8 mouse cellular contexts compared by ENCODE assay signal in the genomic region with DNA sequence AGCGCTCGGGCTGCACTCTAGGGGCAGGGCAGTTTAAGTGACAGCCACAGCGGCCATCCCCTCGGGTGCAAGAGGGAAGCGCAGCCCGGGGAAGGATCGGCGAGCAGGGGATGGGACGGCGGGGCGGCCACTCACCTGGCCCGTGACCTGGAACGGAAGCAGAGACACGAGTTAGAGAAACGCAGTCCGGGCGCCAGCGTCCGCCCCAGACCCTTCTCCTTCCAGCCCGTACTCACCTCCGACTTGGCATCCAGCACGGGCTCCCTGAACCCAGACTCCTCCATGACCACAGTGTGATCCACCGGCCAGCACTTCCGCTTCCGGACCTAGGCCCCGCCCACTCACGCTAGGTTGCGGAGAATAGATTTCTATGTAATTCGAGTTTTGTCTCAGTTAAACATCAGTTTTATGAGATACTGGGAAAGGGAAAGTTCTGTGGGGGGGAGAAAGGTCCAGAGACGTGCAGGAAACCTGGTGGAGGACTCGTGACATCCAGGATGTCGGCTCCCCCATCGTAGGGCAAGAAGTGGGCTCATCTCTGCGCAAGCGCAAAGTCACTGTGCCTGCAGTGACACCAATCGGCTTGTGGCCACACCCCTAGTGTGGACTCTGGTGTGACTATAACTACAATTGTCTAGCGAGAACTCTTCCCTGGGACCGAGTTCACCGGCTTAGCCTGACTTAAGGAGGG. TPM values are rescaled to one million over a fixed set of nuclear protein-coding genes. Genes with fewer than 3 reads are reported as not detected.
DNase-seq lines count a peak whose midpoint lies in the region; ATAC-seq and TF ChIP-seq lines count a peak whose summit lies in the region.

A gene (minus strand): TSS at position 534 of the 691 bp plus-strand sequence.

- ATAC-seq in heart, embryonic 12.5 days (ENCODE audit: insufficient number of reproducible peaks, low FRiP score) = peak; percentile 97
- peak; percentile 98 for ATAC-seq in kidney, postnatal 0 days (replicated peaks; ENCODE audit: low FRiP score, low read depth)
- peak; percentile 99 for ATAC-seq in liver, embryonic 11.5 days (replicated peaks; ENCODE audit: low FRiP score)
- ATAC-seq in stomach, embryonic 14.5 days (ENCODE audit: insufficient number of reproducible peaks, insufficient read depth, low FRiP score, low read depth) = peak; percentile 97

- H3K4me1 ChIP-seq in erythroblast, embryonic 14.5 days (ENCODE audit: control insufficient read depth) = peaks cover 15% of the 10 kb centered on the region
- no peaks in the 10 kb centered on the region for H3K4me1 ChIP-seq in heart, embryonic 12.5 days (replicated peaks)
- H3K4me1 ChIP-seq in kidney, postnatal 0 days (replicated peaks; ENCODE audit: insufficient read depth, low read length) = 0 out of 2 replicates have a peak, but pooled peaks cover 3% of the 10 kb centered on the region
- H3K4me1 ChIP-seq in liver, embryonic 11.5 days (replicated peaks; ENCODE audit: control insufficient read depth, insufficient read depth, low read length) = peaks cover 2% of the 10 kb centered on the region; the same call in 1 of the 2 replicates
- H3K4me1 ChIP-seq in stomach, embryonic 14.5 days (ENCODE audit: control insufficient read depth, insufficient read depth, low read length) = no peaks in the 10 kb centered on the region

- H3K4me3 ChIP-seq in C2C12 (ENCODE audit: insufficient read depth, poor library complexity, severe bottlenecking) = peak within 1 kb of the TSS; percentile 83
- peak within 1 kb of the TSS; percentile 74 for H3K4me3 ChIP-seq in erythroblast, embryonic 14.5 days (replicated peaks)
- H3K4me3 ChIP-seq in heart, embryonic 12.5 days = peak within 1 kb of the TSS; percentile 79
- H3K4me3 ChIP-seq in kidney, postnatal 0 days (replicated peaks; ENCODE audit: low read depth, low read length) = peak within 1 kb of the TSS; percentile 53
- H3K4me3 ChIP-seq in liver, embryonic 11.5 days (ENCODE audit: low read depth, low read length) = peak within 1 kb of the TSS; percentile 85
- H3K4me3 ChIP-seq in stomach, embryonic 14.5 days (ENCODE audit: low read depth, low read length) = peak within 1 kb of the TSS; percentile 79

- H3K27ac ChIP-seq in heart, embryonic 12.5 days (ENCODE audit: poor library complexity, severe bottlenecking) = peak within 1 kb of the TSS; percentile 71
- H3K27ac ChIP-seq in kidney, postnatal 0 days = peak within 1 kb of the TSS; percentile 73
- H3K27ac ChIP-seq in liver, embryonic 11.5 days (ENCODE audit: low read depth, low read length) = peak within 1 kb of the TSS; percentile 43; the same call in 1 of the 2 replicates
- H3K27ac ChIP-seq in stomach, embryonic 14.5 days (ENCODE audit: low read length) = peak within 1 kb of the TSS; percentile 69

- peaks cover 6% of the 10 kb centered on the region for H3K36me3 ChIP-seq in C2C12 (ENCODE audit: control insufficient read depth, insufficient read depth)
- H3K36me3 ChIP-seq in erythroblast, embryonic 14.5 days (ENCODE audit: control insufficient read depth) = peaks cover 10% of the 10 kb centered on the region
- peaks cover 5% of the 10 kb centered on the region; the same call in 1 of the 2 replicates for H3K36me3 ChIP-seq in heart, embryonic 12.5 days
- H3K36me3 ChIP-seq in kidney, postnatal 0 days (ENCODE audit: insufficient read depth, low read length) = no peaks in the 10 kb centered on the region
- peaks cover 2% of the 10 kb centered on the region; the same call in 1 of the 2 replicates for H3K36me3 ChIP-seq in liver, embryonic 11.5 days (ENCODE audit: control insufficient read depth, insufficient read depth, low read length)
- H3K36me3 ChIP-seq in stomach, embryonic 14.5 days (ENCODE audit: control insufficient read depth, insufficient read depth, low read length) = no peaks in the 10 kb centered on the region

- peak; percentile 53; the same call in 1 of the 2 replicates for TF ChIP-seq POLR2A in brain, embryonic 14.5 days (IDR thresholded peaks at IDR 0.05; ENCODE audit: borderline replicate concordance, extremely low read depth, insufficient read depth, insufficient read length, poor library complexity, severe bottlenecking)

- peak; percentile 98 for DNase-seq in brain, embryonic 14.5 days (ENCODE audit: low read depth)
- DNase-seq in kidney, postnatal 0 days (ENCODE audit: low spot score) = peak; percentile 97
- DNase-seq in liver, embryonic 11.5 days (ENCODE audit: low spot score) = peak; percentile 91
- peak; percentile 93 for DNase-seq in naive thymus-derived CD4-positive, alpha-beta T cell, adult 2 months (ENCODE audit: low read depth)

- peaks cover 9% of the 10 kb centered on the region for H3K79me3 ChIP-seq in C2C12 (ENCODE audit: low read depth)

- H3K27me3 ChIP-seq in C2C12 (ENCODE audit: control insufficient read depth, insufficient read depth, insufficient read length) = no peaks in the 10 kb centered on the region
- H3K27me3 ChIP-seq in erythroblast, embryonic 14.5 days (ENCODE audit: control insufficient read depth) = no peaks in the 10 kb centered on the region
- H3K27me3 ChIP-seq in heart, embryonic 12.5 days (replicated peaks) = no peaks in the 10 kb centered on the region
- H3K27me3 ChIP-seq in kidney, postnatal 0 days (ENCODE audit: insufficient read depth, low read length) = no peaks in the 10 kb centered on the region
- H3K27me3 ChIP-seq in liver, embryonic 11.5 days (replicated peaks; ENCODE audit: control insufficient read depth, insufficient read depth, low read length) = no peaks in the 10 kb centered on the region
- no peaks in the 10 kb centered on the region for H3K27me3 ChIP-seq in stomach, embryonic 14.5 days (ENCODE audit: control insufficient read depth, insufficient read depth, low read length)

- H3K9me3 ChIP-seq in erythroblast, embryonic 14.5 days (ENCODE audit: control insufficient read depth, low read length) = no peaks in the 10 kb centered on the region
- H3K9me3 ChIP-seq in heart, embryonic 12.5 days (replicated peaks) = no peaks in the 10 kb centered on the region
- no peaks in the 10 kb centered on the region for H3K9me3 ChIP-seq in kidney, postnatal 0 days (replicated peaks; ENCODE audit: low read length)
- H3K9me3 ChIP-seq in liver, embryonic 11.5 days (ENCODE audit: control insufficient read depth, low read length) = no peaks in the 10 kb centered on the region
- H3K9me3 ChIP-seq in stomach, embryonic 14.5 days (ENCODE audit: control insufficient read depth, low read depth, low read length) = no peaks in the 10 kb centered on the region

- peak within 1 kb of the TSS; percentile 82 for H3K9ac ChIP-seq in heart, embryonic 12.5 days
- H3K9ac ChIP-seq in kidney, postnatal 0 days (ENCODE audit: low read depth, low read length) = peak within 1 kb of the TSS; percentile 64
- H3K9ac ChIP-seq in liver, embryonic 11.5 days (ENCODE audit: low read depth, low read length) = peak within 1 kb of the TSS; percentile 78
- H3K9ac ChIP-seq in stomach, embryonic 14.5 days (replicated peaks; ENCODE audit: low read depth, low read length) = peak within 1 kb of the TSS; percentile 68

- WGBS in heart, embryonic 12.5 days = under 1% methylated on average over 38 of the region's 39 CpGs
- WGBS in kidney, postnatal 0 days = under 1% methylated on average over 38 of the region's 39 CpGs
- 0% methylated on average over 39 of the region's 39 CpGs for WGBS in liver, embryonic 11.5 days
- under 1% methylated on average over 35 of the region's 39 CpGs for WGBS in stomach, embryonic 14.5 days

- peaks cover 14% of the 10 kb centered on the region for H3K79me2 ChIP-seq in C2C12 (ENCODE audit: control insufficient read depth, insufficient read depth)

- peak within 1 kb of the TSS; percentile 94 for H3K4me2 ChIP-seq in heart, embryonic 12.5 days
- H3K4me2 ChIP-seq in kidney, postnatal 0 days (ENCODE audit: low read length) = peak within 1 kb of the TSS; percentile 63
- H3K4me2 ChIP-seq in liver, embryonic 11.5 days = peak within 1 kb of the TSS; percentile 83
- H3K4me2 ChIP-seq in stomach, embryonic 14.5 days (replicated peaks; ENCODE audit: low read depth, low read length) = peak within 1 kb of the TSS; percentile 68

- no peak for TF ChIP-seq CTCF in C2C12 (IDR thresholded peaks at IDR 0.05; ENCODE audit: control insufficient read depth, insufficient read depth, insufficient read length)
- no peak for TF ChIP-seq CTCF in brain, embryonic 14.5 days (IDR thresholded peaks at IDR 0.05; ENCODE audit: borderline replicate concordance, extremely low read depth, insufficient read depth, insufficient read length)
- no peak; the same call in 1 of the 2 replicates for TF ChIP-seq CTCF in kidney, postnatal 0 days (IDR thresholded peaks at IDR 0.05; ENCODE audit: low read depth)

- peak within 1 kb of the TSS; percentile 65 for H3ac ChIP-seq in C2C12 (ENCODE audit: control insufficient read depth, insufficient read length, low read depth)

TF ChIP-seq in C2C12, 6 proteins besides CTCF, POLR2A, EP300 and RAD21:
- TF ChIP-seq MYOG (IDR thresholded peaks at IDR 0.05; ENCODE audit: control insufficient read depth, extremely low read depth, insufficient read length) (no peak), MAX (IDR thresholded peaks at IDR 0.05) (peak; percentile 58)

RNA-seq across cellular contexts. Expression of the gene that starts here (rescaled TPM):
- polyA plus RNA-seq in C2C12 (2012; fragmentation: generic; extraction: Trizol) = 38.7 TPM
- polyA plus RNA-seq in brain, embryonic 14.5 days (2012; rRNA removed) = 40.3 and 54.8 TPM in 2 replicates
- 0.34 and 0.43 TPM in 2 replicates for polyA plus RNA-seq in erythroblast, embryonic 14.5 days (2012)
- polyA plus RNA-seq in heart, embryonic 12.5 days (2016; fragmentation: Nextera tagmentation; extraction: Ambion mirVana) = 78.8 and 79.2 TPM in 2 replicates
- polyA plus RNA-seq in kidney, postnatal 0 days (2015; fragmentation: Nextera tagmentation; extraction: Ambion mirVana) = 110 and 113 TPM in 2 replicates
- 77.6 and 83.5 TPM in 2 replicates for polyA plus RNA-seq in liver, embryonic 11.5 days (2014; fragmentation: Nextera tagmentation; extraction: Ambion mirVana)
- polyA plus RNA-seq in stomach, embryonic 14.5 days (2014; fragmentation: Nextera tagmentation; extraction: Ambion mirVana) = 94.2 and 109 TPM in 2 replicates

Comparison
In these comparisons a context has a peak if more than half of its experiments do, and no peak if none do; other contexts are left out.
1. Peak in every context shown above with its lines: DNase-seq, ATAC-seq, H3K4me3 ChIP-seq and H3K27ac ChIP-seq.
2. RNA of the gene that starts here (polyA plus RNA-seq): 110 to 113 TPM in kidney, postnatal 0 days, 94.2 to 109 TPM in stomach, embryonic 14.5 days, 77.6 to 83.5 TPM in liver, embryonic 11.5 days, 78.8 to 79.2 TPM in heart, embryonic 12.5 days, 40.3 to 54.8 TPM in brain, embryonic 14.5 days and 38.7 TPM in C2C12 (single experiment); 0.34 to 0.43 TPM in erythroblast, embryonic 14.5 days; every median in the first group is over 10 times any median in the second.